Mouse (Mus musculus) stomach, postnatal 0 days (tissue): ENCODE results near the gene Krt39. TPM values are rescaled to one million over a fixed set of nuclear protein-coding genes. Genes with fewer than 3 reads are reported as not detected.

Experiments used
- ATAC-seq: fragments of 200-750 bp; cut with Nextera tagmentation; 2 replicates; pipeline ENCODE4 v1.8.0; 2017; ENCODE audit not compliant: low FRiP score, low TSS enrichment
- DNase-seq: peaks from one replicate; pipeline ENCODE4 v3.0.0-alpha.2; 2016; ENCODE audit warnings: low spot score
- H3K27ac ChIP-seq: fragments of 300-500 bp; sonication (generic); replicated peaks from 2 replicates; pipeline ENCODE4 v1.5.1; 2014; ENCODE audit warnings: mild to moderate bottlenecking, control low read depth
- H3K27me3 ChIP-seq: fragments of 300-500 bp; sonication (generic); 2 replicates; pipeline ENCODE4 v1.6.1; 2014; ENCODE audit warnings: low read length; ENCODE audit not compliant: control insufficient read depth, insufficient read depth
- H3K36me3 ChIP-seq: fragments of 300-500 bp; sonication (generic); 2 replicates; pipeline ENCODE4 v1.6.1; 2014; ENCODE audit warnings: low read length, mixed read lengths; ENCODE audit not compliant: control insufficient read depth, insufficient read depth
- H3K4me1 ChIP-seq: fragments of 300-500 bp; sonication (generic); replicated peaks from 2 replicates; pipeline ENCODE4 v1.6.1; 2014; ENCODE audit warnings: antibody characterized with exemption; ENCODE audit not compliant: control insufficient read depth, insufficient read depth
- H3K4me2 ChIP-seq: fragments of 300-500 bp; sonication (generic); replicated peaks from 2 replicates; pipeline ENCODE4 v1.6.1; 2014; ENCODE audit warnings: low read depth, mild to moderate bottlenecking, control low read depth, moderate library complexity
- H3K4me3 ChIP-seq: fragments of 300-500 bp; sonication (generic); 2 replicates; pipeline ENCODE4 v1.5.1; 2014; ENCODE audit warnings: low read depth, low read length, control low read depth
- H3K9ac ChIP-seq: fragments of 300-500 bp; sonication (generic); 2 replicates; pipeline ENCODE4 v1.6.1; 2014; ENCODE audit warnings: mild to moderate bottlenecking, low read length, control low read depth, mixed read lengths
- H3K9me3 ChIP-seq: fragments of 300-500 bp; sonication (generic); 2 replicates; pipeline ENCODE4 v1.6.1; 2016; ENCODE audit warnings: low read length; ENCODE audit not compliant: control insufficient read depth
- CTCF ChIP-seq: IDR thresholded peaks from 2 replicates; pipeline ENCODE4 v1.5.1; 2016; ENCODE audit warnings: antibody characterized with exemption, low read depth, mild to moderate bottlenecking, moderate library complexity
- EP300 ChIP-seq: optimal IDR thresholded peaks from 2 replicates; pipeline ENCODE3; 2016; ENCODE audit warnings: antibody characterized with exemption
- WGBS: fragments of 180-500 bp; shearing (Covaris S2); extraction: QIAGEN DNeasy Blood & Tissue Kit; methylation state at CpG from one replicate; pipeline ENCODE4 v1.1.7; 2014; 5-methylcytosine and 5-hydroxymethylcytosine counted together
- polyA plus RNA-seq: library from polyadenylated mRNA; unstranded; fragments of >200 nt; fragmentation: Nextera tagmentation; extraction: Ambion mirVana; gene quantifications from 2 replicates; pipeline ENCODE4 v1.2.1, GENCODE M21; 2015

Gene Krt39
- polyA plus RNA-seq, 1 experiment from 2014 or later, result 0.07 TPM

- no peak for TF ChIP-seq EP300
- no peak for TF ChIP-seq CTCF
- Histone ChIP-seq H3K36me3 (no peaks in the 10 kb centered on the region), H3K27me3 (no peaks in the 10 kb centered on the region), H3K4me2 (no peak overlapping the region), H3K4me1 (no peaks in the 10 kb centered on the region), H3K4me3 (no peak overlapping the region), H3K9ac (no peak overlapping the region), H3K9me3 (no peaks in the 10 kb centered on the region), H3K27ac (peak overlapping the region; percentile 56)
- 50% methylated on average over 11 of the region's 11 CpGs for WGBS
- peak; percentile 76 for ATAC-seq
- DNase-seq, result peak; percentile 79
Measured at GRCm38 (mm10) chr11:99468566-99468965, 52.6 kb downstream of the Krt39 start.

DNA sequence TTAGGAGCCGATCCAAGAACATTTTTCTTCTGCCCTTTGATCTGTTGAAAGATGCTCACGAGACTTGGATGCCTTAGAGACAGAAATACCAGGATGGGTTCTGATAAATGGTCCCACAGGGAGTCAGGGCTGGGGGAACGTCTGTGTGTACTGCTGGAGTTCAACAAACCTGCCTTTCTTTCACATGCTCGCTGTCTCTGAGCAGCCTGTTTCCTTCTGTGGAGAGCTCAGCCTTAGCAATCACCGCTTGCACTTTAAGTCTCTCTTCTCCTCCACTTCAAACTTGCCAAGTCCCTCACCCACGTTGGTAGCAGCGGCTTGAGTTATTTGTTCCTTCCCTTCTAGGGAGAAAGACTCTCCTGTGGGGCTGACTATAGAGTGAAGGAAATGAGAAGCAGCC, 54.8 kb downstream of the Krt39 start:
- 11% methylated on average over 7 of the region's 7 CpGs for WGBS
- Histone ChIP-seq H3K36me3 (no peaks in the 10 kb centered on the region), H3K4me2 (no peak overlapping the region), H3K9me3 (no peaks in the 10 kb centered on the region), H3K4me3 (no peak overlapping the region), H3K4me1 (no peaks in the 10 kb centered on the region), H3K27me3 (no peaks in the 10 kb centered on the region), H3K27ac (peak overlapping the region; percentile 41; the same call in 1 of the 2 replicates), H3K9ac (no peak overlapping the region)
- DNase-seq (no peak), ATAC-seq (no peak)
- TF ChIP-seq CTCF (no peak), EP300 (no peak)

DNA sequence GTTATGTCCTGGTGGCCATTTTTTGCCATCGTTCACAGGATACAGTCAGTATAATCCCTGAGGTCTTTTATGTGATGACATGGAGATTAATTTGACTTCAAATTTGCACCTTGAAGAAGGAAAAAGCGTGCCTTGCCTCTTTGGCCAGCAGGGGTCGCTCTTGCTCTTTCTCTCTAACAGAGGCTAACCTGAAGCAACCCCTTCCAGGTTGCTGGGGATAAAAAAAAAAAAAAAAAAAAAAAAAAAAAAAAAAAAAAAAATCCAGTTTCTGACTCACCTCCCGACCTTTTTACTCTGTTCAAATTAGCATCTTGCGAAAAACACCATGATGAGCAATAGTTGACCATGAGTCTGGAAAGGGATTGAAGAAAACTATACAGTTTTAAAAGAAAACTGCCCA, 56.3 kb downstream of the Krt39 start:
- Histone ChIP-seq H3K4me2 (no peak overlapping the region), H3K27me3 (no peaks in the 10 kb centered on the region), H3K27ac (no peak overlapping the region), H3K4me1 (no peaks in the 10 kb centered on the region), H3K36me3 (no peaks in the 10 kb centered on the region), H3K9me3 (no peaks in the 10 kb centered on the region), H3K9ac (no peak overlapping the region), H3K4me3 (no peak overlapping the region)
- WGBS, result 2% methylated on average over 5 of the region's 5 CpGs
- DNase-seq (peak; percentile 90), ATAC-seq (no peak)
- no peak for TF ChIP-seq EP300
- peak; percentile 86 for TF ChIP-seq CTCF

Other genes with a start within 250 kb of the Krt39 start
- gene Krt24, start 236.1 kb downstream of the Krt39 start, polyA plus RNA-seq, result not detected in 2 replicates
- gene Krt25, start 198.4 kb downstream of the Krt39 start, polyA plus RNA-seq, result 0.12 TPM in 2 replicates
- gene Krt26, start 183.4 kb downstream of the Krt39 start, polyA plus RNA-seq, result not detected in 2 replicates
- not detected in 2 replicates for gene Krt27, start 170.2 kb downstream of the Krt39 start, polyA plus RNA-seq
- gene Krt28, start 146.4 kb downstream of the Krt39 start, polyA plus RNA-seq, result 0.10 TPM in 1 of 2 replicates, not detected in the other
- 431 and 466 TPM in 2 replicates for gene Krt10, start 132.0 kb downstream of the Krt39 start, polyA plus RNA-seq
- 0.16 and 0.21 TPM in 2 replicates for gene Krt12, start 99.1 kb downstream of the Krt39 start, polyA plus RNA-seq
- 110 and 119 TPM in 2 replicates for gene Krt20, start 83.2 kb downstream of the Krt39 start, polyA plus RNA-seq
- gene Krt23, start 28.2 kb downstream of the Krt39 start, polyA plus RNA-seq, result 204 and 221 TPM in 2 replicates
- gene Krt40, start 21.8 kb upstream of the Krt39 start, polyA plus RNA-seq, result not detected in 2 replicates
- gene Krtap3-3, start 29.5 kb upstream of the Krt39 start, polyA plus RNA-seq, result not detected in 2 replicates
- 0.19 and 0.34 TPM in 2 replicates for gene Krtap3-2, start 35.5 kb upstream of the Krt39 start, polyA plus RNA-seq
- not detected in 2 replicates for gene Gm11939, start 38.1 kb upstream of the Krt39 start, polyA plus RNA-seq
- not detected in 2 replicates for gene Krtap3-1, start 45.3 kb upstream of the Krt39 start, polyA plus RNA-seq
- gene Krtap1-5, start 59.7 kb upstream of the Krt39 start, polyA plus RNA-seq, result not detected in 2 replicates
- gene Krtap1-4, start 62.3 kb upstream of the Krt39 start, polyA plus RNA-seq, result not detected in 2 replicates
- gene Krtap1-3, start 70.0 kb upstream of the Krt39 start, polyA plus RNA-seq, result not detected in 2 replicates
- not detected in 2 replicates for gene Krtap9-3, start 76.8 kb upstream of the Krt39 start, polyA plus RNA-seq
- gene Gm11938, start 82.0 kb upstream of the Krt39 start, polyA plus RNA-seq, result not detected in 2 replicates
- not detected in 2 replicates for gene Gm11937, start 88.9 kb upstream of the Krt39 start, polyA plus RNA-seq
- not detected in 2 replicates for gene Krtap2-4, start 93.5 kb upstream of the Krt39 start, polyA plus RNA-seq
- gene Gm11562, start 99.1 kb upstream of the Krt39 start, polyA plus RNA-seq, result not detected in 2 replicates
- gene Krtap4-1, start 106.9 kb upstream of the Krt39 start, polyA plus RNA-seq, result not detected in 2 replicates
- not detected in 2 replicates for gene Krtap4-2, start 113.7 kb upstream of the Krt39 start, polyA plus RNA-seq
- not detected in 2 replicates for gene Krtap4-7, start 122.8 kb upstream of the Krt39 start, polyA plus RNA-seq
- gene Gm11555, start 128.9 kb upstream of the Krt39 start, polyA plus RNA-seq, result not detected in 2 replicates
- gene Gm11563, start 137.6 kb upstream of the Krt39 start, polyA plus RNA-seq, result not detected in 2 replicates
- gene Krtap4-6, start 144.6 kb upstream of the Krt39 start, polyA plus RNA-seq, result not detected in 2 replicates
- not detected in 2 replicates for gene Gm14190, start 169.4 kb upstream of the Krt39 start, polyA plus RNA-seq
- not detected in 2 replicates for gene Gm14180, start 213.0 kb upstream of the Krt39 start, polyA plus RNA-seq